Mouse (Mus musculus): ENCODE data around the gene Med6.

DNA sequence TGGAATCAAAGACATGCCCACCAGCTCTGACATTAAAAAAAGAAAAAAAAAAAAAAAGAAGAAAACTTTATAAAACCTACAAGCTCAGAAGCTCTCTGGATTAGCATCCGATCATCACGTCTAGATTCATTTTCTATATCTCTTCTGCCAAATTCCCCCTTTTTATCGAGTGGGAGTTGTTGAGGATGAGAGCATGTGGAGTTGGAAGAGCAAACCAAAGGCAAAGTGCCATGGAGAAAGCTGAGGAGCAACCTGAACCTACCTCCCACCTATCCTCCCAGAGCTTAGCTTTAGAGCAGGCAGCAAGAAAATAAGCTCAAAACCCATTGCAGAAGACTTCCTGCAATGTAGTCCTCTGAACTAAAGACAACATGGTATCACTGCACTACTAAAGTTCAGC is 30.6 kb downstream of the Med6 start:
- TF ChIP-seq CTCF (IDR thresholded peaks at IDR 0.05; ENCODE audit: borderline replicate concordance, control insufficient read depth, extremely low read depth, insufficient read depth, low read length, poor library complexity) (no peak), POLR2A (IDR thresholded peaks at IDR 0.05; ENCODE audit: control insufficient read depth, extremely low read depth, insufficient read depth, low read length, poor library complexity) (no peak)

Data from thymus, adult 2 months (tissue).